Mouse (Mus musculus) erythroblast, embryonic 14.5 days (primary cell): ENCODE results near the gene Anxa4.

Source experiments
- GATA1 ChIP-seq: IDR thresholded peaks from 2 replicates; pipeline ENCODE4 v1.6.1; 2012; ENCODE audit warnings: low read length, inconsistent platforms, mixed read lengths
- TAL1 ChIP-seq: IDR thresholded peaks from 3 replicates; pipeline ENCODE4 v1.6.1; 2012; ENCODE audit warnings: low read length, inconsistent platforms, mixed read lengths

GRCm38 (mm10) chr6:86728711-86729110, 64.7 kb downstream of the Anxa4 start:
- TF ChIP-seq TAL1 = no peak
- no peak for TF ChIP-seq GATA1
